Mouse (Mus musculus): ENCODE data around the gene Kat7.

Kat7 gene

DNA sequence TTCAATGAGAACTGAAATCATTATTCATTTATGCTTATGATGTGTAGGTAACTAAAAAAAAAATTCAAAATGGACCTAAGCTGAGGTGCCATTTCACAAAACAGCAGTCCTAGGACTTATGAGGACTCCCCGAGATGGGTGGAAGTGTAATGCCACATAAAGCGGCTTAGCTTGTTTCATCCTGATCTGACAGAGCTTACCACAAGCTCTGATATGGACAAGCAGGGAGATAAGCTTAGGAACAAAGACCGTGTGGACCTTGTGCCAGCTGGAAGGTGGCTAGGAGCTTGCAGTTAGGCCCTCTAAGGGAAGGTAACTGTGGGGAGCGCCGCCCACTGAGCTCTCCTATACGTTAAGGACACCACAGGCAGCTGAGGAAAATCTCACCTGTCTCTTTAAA, 34.0 kb downstream of the Kat7 start:
- no peak for DNase-seq (ENCODE audit: low spot score)

DNA sequence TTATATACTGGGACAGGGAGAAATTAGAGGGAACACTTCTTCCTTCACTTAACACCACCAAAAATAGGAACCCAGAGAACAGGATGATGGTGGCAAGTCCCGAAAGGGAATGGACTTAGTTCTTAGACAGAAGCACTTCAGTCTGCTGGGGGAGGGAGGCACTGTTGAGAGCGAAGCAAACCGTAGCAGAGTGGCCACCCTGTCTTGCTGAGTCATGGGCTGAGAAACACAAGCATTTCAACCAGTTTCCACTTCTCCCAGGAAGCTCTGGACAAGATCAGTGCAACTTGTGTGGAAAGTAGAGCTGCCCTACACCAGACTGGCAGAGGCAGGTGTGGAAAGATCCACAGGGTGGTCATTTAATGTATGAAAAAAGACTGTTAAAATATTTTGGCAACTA, 35.4 kb downstream of the Kat7 start:
- no peak for DNase-seq (ENCODE audit: low spot score)

DNA sequence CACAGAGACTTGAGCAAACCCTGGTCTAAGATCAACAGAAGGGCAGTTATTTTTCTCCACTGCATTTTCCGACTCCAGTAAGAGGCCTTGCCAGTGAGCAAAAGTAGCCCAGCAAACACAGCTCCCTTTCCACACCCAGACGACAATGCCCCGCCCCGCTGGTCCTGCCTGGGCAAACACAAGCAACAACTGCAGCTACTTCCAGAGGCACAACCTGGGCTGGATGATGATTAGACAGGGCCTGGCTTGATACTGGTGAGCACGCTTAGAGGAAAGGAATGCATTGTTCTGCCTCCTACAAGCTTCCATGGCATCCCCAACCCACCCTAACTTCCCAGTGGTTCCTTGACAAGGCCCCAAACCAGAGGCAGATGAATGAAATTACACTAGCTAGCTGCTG, 36.4 kb downstream of the Kat7 start:
- DNase-seq (ENCODE audit: low spot score): no peak

DNA sequence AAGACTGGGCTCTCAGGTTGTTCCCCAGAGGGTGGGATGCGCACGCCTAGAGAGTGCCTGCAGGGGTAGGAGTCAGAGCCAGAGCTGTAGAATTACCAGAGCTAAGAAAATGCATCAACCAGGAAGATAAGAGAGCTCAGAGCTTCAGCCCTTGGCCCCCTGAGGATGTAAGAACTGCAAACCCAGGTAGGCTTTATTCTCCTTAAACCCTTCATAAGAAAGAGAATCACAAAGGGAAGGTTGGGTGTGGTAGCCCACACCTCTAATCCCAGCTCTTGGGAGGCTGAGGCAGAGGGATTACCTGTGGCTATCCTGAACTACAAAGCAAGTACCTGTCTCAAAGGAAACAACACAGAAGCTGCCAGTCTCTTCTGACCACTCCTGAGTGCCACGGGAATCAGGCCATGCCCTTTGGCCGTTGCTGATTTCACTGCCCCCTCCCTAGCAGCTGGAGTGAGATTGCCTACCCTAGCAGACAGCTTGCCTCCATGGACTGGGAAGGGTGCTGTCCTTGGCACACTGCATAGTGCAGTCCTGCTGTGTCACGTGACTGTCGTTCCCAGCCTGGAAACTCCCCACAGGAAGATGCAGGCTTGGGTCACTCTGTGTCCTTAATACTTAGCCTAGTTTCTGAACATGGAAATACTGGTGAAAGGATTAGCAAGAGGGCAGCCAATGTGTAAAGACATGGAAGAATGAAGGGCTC, 43.4 kb downstream of the Kat7 start:
- DNase-seq (ENCODE audit: low spot score): no peak

DNA sequence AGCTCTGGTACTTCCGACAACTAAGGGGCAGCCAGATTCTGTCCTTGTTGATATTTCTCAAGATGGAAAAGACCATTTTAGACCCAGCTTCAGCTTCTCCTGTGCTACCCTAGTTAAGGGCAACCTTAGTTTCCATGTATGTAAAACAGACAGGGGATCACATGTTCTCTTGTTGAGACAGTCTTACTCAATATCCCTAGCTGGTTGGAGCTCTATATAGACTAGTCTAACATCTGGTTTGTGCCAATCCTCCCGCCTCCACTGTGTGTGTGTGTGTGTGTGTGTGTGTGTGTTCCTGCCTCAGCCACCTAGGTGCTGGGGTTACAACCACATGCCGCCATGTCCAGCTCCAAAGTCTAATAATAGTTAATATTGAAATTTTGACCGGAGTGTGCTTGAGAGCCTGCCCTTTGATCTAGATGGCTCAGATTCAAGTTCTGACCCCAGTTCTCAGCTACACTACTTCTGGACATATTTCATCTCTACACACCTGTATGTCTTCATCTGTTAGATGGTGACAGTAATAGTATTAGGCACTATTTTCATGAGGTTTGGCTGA, 45.5 kb downstream of the Kat7 start:
- no peak for DNase-seq (ENCODE audit: low spot score)

DNA sequence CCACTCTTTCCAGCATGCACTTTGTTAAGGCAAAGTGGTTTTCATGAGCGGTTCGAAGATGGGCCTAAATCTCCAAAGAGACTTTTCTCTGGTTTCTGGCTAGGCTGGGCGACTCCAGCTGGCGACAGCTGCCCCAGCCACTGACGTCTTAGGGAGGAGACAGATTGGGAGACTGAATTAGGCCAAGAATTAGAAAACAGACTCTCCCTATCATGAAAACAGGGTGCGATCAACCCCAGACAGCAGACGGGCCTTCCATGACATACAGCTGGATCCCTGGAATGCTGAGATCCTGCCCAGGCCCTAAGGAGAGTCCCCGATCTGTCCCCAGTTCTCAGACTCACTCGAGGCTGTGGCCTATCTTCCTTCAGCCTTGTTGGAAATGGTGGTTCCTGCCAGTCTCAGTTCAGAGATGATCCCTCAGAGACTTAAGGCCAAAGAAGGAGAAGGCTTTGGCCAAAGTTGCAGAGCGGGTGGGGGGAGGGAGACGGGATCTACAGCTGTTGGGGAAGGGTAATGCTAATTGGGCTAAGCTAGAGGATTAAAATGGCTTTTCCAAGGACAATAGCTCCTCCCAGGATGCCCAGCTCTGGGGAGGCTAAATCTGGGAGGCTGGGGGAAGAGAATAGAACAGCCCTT, 46.1 kb downstream of the Kat7 start:
- DNase-seq (ENCODE audit: low spot score): peak; percentile 61

DNA sequence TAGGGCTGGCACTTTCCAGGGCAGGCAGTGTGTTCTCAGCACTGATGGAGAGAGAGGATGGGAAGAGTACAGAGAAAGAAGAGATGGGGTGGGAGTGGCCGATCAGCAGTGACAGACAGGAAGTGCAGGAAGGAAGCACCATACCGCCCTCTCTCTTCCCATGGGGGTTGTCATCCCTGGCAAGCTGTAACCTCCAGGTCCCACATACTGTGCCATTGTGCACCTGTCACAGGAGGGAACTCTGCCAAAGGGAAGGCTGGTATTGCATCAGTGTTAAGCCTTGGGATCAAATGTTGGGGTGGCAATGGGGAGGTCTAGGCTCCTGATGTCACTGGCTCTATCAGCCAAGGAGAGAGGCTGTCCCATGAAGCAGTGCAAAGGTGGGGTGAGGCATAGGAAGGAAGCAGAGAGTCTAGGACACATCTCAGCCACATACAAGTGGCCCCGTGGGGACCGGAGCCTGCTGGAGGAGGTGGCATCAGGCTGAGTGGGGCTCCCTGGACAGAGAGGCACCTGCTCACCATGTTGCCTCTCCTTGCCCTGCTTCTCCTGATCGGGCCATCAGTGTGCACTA, 48.8 kb downstream of the Kat7 start, which contains the start of gene Tac4:
Gene Tac4 (plus strand): TSS at position 352 of the 574 bp plus-strand sequence.
- no peak for DNase-seq (ENCODE audit: low spot score)

DNA sequence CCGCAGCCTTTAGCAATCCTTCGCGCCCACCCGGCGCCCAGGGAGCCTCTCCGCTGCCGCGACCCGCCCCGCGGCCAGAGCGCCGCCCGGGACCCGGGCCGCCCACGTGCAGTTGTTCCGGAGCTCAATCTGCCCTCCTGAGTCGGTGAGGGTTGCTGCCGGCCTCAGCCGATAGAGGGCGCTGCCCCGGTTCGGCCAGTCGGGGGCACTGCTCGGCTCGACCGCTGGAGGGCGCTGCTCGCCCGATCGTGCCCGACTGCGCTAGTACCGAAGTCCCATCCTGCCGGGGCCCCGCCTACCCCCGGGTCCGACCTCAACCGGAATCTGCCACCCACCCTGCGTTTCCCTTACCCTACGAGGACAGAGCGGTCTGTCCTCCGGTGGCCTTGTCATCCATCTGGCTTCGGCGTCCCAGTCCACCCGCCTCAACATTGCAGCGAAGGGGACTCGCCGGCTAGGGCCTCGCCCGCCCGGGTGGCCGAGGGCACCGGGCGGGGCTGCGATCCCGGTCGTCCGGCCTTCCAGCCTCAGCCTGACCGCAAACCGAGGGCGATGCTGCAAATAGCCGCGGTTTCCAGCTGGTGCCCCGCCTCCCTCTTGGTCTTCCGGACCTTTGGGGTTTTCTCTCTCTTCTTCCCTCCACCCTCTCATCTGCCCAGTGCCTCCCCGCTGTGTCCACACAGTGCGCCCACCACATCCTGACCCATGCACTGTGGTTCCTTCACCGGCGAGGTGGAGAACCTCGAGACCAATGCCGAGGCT, 50.8 kb downstream of the Kat7 start:
- peak; percentile 93 for DNase-seq (ENCODE audit: low spot score)

DNA sequence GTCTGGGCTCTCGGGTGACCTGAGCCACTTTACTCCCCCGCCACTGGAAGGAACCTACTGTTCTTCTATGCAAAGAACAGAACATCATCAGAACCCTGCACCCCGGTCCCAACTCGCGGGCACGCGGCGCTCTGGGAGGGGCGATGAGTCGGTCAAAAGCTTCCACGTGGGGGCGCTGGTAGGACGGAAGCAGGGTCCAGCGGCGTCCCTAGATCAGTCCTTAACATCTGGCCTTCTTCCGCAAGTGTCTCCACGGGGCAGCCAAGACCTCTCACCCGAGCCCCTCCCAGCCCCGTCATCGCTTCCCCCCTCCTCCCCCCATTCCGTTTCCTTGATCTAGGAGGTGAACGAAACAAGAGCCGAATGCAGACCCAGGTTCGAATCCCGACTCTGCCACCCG, 51.6 kb downstream of the Kat7 start:
- DNase-seq (ENCODE audit: low spot score): peak; percentile 81

DNA sequence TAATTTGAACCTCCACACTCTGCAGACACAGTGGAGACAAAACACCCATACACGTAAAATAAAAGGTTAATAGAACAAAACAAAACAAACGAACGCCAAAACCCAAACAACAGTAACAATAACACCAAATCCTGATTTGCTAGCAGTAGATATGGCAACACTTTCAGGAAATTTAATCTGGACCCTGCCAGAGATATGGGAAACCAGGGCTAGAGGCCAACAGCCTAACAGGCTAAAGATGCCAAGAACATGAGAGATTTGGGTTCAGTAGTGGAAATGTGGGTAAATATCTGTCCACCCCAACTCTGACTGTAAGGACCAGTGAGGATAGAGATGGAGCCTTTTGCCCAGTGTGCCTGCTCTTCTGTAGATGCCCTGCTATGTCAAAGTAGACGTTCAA, 52.1 kb downstream of the Kat7 start:
- no peak for DNase-seq (ENCODE audit: low spot score)

DNA sequence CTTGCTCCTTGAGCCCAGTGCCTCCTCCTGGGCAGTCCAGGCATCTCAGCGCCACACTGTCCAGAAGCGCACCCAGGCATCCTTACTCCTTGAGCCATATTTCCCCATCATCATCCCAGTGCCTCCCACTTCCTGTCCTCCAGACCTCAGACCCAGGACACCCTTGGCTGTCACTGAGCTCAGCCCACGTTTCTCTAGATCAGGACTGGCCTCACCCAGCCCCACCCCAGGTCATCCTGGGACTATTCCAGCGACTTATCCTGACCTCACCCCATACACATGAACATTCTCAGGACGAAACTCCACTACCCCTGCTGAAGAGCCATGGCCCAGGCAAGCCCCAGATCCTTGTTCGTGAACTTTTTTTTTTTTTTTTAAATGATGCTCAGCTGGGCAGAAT, 54.3 kb downstream of the Kat7 start:
- DNase-seq (ENCODE audit: low spot score): no peak

DNA sequence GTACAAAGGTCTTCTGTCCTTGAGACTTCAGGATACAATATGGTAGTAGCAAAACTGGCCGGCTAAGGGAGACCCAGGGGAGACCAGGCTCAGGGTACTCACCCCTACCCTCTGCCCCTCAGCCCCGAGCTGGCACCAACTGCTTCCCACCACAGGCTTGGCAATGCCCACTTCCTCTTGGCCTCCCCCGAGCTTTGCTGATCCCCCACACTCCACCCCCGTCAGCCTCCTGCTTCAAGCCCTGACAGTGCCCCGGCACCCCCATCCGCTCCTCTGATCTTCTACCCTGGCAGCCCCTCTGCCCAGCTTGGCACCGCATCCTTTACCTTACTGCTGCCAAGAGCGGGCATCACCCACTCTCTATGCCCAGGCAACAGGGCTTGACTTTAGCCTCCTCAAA, 55.9 kb downstream of the Kat7 start:
- DNase-seq (ENCODE audit: low spot score): no peak

DNA sequence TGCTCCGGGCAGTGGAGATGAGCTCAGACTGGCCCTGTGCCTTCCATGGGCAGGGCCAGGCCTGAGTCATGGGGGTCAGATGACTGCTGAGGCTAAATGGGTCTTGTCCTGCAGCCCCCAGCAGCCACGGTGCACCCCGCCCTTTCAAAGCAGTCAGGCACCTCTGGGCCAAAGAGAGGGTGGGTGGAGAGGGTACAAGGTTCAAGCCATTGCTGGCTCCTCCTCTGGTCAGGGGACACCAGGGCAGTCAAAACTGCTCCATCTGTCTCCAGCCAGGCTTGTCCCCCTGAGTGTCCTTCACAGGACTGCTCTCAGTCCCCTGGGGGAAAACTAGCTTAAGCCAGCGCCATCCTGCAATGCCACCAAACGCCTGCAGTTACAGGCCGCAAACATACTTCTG, 57.9 kb downstream of the Kat7 start:
- DNase-seq (ENCODE audit: low spot score): no peak

DNA sequence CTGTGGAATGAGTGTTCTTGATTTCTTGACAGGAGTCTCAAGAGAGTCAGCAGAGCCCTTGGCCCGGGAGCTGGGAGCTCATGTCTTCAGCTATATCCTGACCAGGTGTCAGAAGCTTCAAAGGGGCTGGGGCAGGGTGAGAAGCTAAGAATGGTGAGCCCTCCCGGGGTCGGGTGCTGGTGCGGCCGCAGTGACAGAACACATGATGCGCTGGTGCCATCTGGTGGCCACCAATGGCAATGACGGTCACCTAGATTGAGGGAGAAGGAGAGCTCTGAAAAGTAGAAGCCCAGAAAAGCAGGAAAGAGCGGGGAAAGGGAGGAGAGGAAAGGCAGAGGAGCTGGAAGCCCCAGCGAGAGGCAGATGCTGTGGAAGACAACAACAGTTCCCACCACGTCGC, 58.8 kb downstream of the Kat7 start:
- peak; percentile 91 for DNase-seq (ENCODE audit: low spot score)

DNA sequence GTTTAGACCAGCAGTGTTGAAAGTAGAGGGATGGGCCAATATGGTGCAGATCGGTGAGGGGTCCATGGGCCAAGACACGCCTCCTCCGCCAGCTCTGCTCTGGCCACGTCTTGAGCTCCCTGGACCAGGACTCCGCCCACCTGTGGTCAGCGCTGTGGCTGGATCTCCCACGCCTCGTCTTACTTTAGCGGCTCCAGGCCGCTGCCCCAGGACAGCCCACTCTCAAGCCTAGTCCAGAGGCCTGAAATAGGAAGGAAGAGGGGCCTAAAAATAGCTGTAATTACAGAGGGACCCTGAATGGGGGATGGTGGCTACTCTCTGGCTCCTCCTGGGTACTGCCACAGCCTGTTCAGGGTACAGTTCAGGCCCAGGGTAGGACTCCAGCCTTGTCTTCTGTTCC, 59.9 kb downstream of the Kat7 start:
- DNase-seq (ENCODE audit: low spot score): no peak

DNA sequence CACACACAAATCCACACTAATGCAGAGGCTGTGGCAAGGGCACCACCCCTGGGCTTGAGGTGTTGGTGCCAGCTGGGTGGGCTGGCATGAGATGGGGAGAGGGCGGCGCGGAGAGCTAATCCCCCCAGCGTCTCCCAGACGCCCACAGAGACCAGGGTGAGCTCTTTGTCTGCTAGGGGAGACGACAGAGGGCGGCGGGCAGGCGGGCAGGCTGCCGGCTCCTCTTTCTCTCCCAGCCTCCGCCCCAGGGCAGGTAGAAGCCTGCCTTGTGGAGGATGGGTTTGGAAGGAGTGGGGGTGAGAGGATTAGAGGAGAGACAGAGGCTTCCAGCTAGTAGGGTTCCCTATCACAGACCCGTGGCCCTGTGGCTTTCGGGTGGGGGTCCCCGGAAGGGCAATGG, 63.0 kb downstream of the Kat7 start:
- no peak for DNase-seq (ENCODE audit: low spot score)

DNA sequence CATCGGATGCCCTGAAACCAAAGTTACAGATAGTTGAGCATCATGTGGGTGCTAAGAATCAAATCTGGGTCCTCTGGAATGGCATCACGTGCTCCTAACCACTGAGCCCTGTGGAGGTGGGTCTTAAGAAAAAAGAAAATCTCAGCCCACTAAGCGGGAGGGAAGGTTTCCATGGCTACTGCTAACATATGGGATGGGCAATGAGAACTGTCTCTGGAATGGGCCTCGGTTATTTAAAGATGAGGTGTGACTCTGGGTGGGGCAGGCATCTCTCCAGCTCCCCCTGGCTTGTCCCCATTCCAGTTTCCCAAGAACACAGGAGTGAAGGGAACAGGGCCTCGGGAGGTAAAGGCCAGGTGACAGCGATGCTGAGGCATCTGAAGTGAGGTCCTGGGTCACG, 64.6 kb downstream of the Kat7 start:
- no peak for DNase-seq (ENCODE audit: low spot score)

DNA sequence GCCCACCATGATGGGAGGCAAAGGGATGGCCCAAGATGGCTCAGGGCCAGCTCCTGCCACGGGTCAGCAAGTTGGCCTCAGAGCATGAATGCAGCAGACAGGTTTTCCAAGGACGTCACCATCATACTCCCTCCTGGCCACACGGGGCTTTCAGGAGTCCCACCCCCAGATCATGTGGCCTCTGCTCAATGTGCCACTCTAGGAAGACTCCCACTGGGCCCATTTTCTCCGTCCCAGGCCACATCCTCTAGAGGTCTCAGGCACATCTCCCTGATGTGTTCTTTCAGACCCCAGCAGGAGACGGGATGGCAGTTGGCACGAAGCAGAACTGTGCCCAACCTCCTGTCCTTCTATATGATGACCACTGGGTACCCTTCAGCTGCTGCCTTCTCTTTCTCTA, 67.4 kb downstream of the Kat7 start:
- no peak for DNase-seq (ENCODE audit: low spot score)

DNA sequence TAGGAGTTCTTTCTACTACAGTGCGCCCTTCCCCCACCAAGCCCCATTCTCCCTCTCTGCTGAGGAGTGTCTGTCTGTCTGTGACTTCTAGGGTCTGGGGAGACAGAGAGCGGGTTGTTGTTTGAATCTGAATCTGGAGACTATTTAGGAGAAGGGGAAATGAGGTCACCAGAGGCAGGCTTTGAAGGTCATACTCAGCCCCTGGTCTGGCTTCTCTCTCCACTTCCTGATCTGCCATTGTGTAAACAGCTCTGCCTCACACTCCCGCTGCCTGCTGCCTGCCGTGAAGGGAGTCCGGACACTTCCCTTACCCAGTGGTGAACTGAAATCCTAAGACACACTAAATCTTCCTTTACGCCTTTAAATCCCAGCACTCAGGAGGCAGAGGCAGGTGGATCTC, 71.6 kb downstream of the Kat7 start:
- no peak for DNase-seq (ENCODE audit: low spot score)

DNA sequence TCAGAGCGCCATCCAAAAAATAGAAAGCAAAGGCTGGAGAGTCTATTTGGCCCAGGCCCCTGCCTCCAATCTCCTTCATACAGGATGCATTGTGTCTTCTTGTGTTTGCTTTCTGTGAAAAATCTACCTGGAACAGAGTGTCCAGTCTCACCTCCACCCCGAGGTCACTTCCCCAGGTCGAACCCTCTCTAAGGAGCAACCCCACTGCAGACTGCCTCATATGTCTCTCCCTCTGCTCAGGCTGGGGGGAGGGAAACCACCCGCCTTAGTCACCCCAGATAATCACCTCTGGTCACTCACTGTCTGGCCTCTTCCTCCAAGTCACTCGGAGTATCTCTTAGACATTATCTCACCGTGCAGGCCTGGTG, 77.7 kb downstream of the Kat7 start:
- no peak for DNase-seq (ENCODE audit: low spot score)

DNA sequence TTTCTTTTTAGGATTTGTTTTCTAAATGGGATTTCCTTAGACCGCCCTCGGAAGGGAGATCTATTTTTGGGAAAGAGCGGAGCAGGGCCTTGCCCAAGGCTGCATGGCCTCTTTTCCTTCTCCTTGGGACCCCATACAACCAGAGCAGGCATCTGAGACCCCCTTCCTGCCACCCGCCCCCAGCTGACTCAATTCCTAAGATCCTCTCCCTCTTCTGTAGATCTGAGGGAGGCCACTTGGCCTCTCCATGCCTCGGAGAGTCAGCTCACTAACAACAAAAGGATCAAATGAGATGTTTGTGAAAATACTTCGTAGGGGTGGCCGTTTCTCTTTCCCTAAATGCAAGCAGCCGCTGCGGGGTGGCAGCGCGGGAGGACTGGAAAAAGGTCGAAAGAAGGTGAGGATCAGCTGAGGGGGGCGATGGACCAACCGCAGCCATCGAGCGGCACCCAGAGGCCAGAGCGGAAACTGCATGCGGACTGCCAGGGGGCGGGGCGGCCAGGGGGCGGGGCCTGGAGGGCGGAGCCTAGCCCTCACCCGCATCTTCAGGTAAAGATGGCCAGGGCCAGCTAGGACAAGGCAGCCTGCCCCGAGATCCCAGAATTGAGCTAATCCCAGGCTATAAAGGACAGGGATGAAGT, 78.2 kb downstream of the Kat7 start:
- peak; percentile 85 for DNase-seq (ENCODE audit: low spot score)

DNA sequence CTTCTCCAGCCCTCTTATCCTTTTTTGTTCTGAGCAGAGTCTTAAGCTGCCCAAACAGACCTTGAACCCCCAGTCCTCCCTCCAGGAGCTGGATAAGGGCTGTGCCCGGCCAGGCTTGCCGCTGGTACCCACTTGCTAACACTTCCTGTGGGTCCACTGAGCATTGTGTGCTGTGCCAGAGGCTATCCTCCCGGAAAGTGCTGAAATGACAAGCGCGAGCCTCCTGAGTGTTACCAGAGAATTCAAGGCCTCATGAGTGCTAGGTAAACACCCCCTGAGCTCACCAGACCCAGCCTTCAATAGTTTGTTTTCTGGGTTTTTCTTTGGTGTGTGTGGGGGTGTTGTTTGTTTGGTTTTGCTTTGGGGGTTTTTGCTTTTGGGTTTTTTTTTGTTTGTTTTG, 82.6 kb downstream of the Kat7 start:
- no peak for DNase-seq (ENCODE audit: low spot score)

Data from retina, embryonic 14.5 days (tissue).